Mouse (Mus musculus) retina, embryonic 14.5 days (tissue): ENCODE measurements at regions not wholly inside any gene's neighbourhood (a gene's known extent, or its start where the extent isn't known, plus 50 kb on each side); places are given as distances from the start of the nearest gene placed in this dataset.

Experiments used
- DNase-seq: peaks from one replicate; pipeline ENCODE4 v3.0.0-alpha.2; 2015; ENCODE audit warnings: low spot score

- DNase-seq = no peak
These were observed 114.4 kb downstream of the H2afy start for GRCm38 (mm10) chr13:56021716-56022115.

DNA sequence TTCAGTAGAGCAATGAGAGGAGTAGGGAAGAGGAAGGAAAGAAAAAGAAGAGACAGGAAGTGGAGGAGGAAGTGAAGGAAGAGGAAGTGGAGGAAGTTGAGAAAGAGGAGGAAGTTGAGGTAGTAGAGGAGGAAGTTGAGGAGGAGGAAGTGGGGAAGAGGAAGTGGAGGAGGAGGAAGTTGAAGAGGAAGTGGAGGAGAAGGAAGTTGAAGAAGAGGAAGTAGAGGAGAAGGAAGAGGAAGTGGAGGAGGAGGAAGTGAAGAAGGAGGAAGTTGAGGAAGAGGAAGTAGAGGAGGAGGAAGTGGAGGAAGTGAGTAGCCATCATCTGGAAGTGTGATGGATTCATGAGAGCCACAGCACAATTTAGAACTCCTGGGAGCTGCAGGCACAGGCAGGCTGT, 122.2 kb downstream of the H2afy start:
- DNase-seq = no peak

DNA sequence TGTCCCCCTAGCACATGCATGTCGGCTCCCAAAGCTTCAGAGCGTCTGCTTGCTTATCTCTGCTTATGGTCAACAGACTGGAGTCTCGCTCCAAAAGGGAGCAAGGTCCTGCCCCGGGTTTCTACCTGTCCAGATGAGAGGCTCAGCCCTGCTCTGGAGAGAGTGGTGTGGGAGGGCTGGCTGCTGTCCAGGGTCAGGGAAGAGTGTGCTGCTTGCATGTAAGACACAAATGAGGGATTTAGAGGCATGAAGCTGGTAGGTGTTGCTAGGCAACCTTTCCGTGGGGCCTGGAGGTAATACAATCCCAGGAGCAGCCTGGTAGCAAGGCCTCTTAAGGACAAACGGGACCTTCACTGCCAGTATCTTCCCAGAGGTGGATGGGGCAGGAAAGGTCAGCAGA, 125.7 kb downstream of the H2afy start:
- DNase-seq = peak; percentile 33

DNA sequence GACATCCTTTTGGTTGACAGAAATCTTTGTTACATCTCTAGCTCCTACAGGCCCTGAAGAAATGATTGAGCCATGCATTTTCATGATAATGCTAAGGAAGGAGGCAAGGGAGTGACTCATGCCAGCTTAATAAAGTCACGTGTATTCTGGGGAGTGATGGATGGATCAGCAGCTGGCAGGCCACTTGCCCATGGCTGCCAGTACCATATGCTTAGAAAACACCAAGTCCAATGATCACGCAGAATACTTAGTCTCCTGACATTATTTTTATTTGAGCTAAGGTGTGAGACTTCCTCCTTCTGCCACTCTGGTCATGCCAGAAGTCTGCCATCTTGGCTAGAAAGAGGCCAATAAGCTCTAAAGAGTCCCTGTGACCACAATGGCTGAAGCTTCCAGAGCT, 129.3 kb downstream of the H2afy start:
- DNase-seq = no peak

- no peak for DNase-seq
These were observed 130.4 kb downstream of the H2afy start for GRCm38 (mm10) chr13:56005746-56006145.

GRCm38 (mm10) chr13:56003724-56004393, 132.3 kb downstream of the H2afy start:
- no peak for DNase-seq

GRCm38 (mm10) chr13:55995255-55995654, 140.9 kb downstream of the H2afy start:
- DNase-seq = no peak

GRCm38 (mm10) chr13:55994460-55994859, 141.7 kb downstream of the H2afy start:
- DNase-seq = no peak

- DNase-seq = no peak
These were observed 143.5 kb downstream of the H2afy start for GRCm38 (mm10) chr13:55992699-55993098.

GRCm38 (mm10) chr13:55991216-55991615, 144.9 kb downstream of the H2afy start:
- DNase-seq = no peak

DNA sequence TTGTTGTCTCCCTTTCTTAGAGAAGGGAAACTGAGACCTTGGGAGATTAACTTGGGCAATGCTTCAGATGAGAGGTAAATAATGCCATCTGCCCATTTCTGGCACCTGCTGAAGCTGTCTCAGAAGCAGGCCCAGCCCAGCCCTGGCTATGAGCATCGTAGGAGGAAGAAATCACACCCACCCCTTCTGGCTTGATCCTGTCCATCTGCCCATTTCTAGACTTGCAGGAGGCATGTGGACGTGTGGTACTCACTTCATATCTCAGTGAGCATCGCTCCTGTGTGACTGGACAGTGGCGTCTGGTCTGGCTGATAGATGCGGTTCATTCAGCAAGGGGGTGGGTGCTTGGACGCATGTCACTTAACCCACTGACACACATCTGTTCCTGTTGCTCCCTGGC, 146.0 kb downstream of the H2afy start:
- DNase-seq = no peak

- DNase-seq = no peak
These were observed 146.8 kb downstream of the H2afy start for GRCm38 (mm10) chr13:55989401-55989800.

DNA sequence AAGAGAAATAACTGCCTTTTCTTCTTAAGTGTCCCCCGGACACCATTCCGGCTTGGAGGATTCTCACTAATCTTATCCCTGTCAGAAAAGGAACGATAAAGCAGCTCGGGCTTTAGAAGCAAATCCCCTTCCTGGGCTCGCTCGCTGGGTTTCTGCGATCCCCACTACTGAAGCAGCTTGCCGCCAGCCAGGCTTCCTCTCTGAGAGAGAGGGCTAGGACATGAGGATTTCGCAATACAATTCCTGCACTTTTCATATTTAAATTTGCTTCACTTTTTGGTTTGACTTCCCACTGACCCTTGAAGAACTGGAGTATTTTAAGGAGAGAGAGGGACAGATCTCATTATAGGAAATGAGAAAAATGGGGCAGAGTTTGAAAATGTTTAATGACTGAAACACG, 149.4 kb upstream of the Pitx1 start:
- DNase-seq = no peak

DNA sequence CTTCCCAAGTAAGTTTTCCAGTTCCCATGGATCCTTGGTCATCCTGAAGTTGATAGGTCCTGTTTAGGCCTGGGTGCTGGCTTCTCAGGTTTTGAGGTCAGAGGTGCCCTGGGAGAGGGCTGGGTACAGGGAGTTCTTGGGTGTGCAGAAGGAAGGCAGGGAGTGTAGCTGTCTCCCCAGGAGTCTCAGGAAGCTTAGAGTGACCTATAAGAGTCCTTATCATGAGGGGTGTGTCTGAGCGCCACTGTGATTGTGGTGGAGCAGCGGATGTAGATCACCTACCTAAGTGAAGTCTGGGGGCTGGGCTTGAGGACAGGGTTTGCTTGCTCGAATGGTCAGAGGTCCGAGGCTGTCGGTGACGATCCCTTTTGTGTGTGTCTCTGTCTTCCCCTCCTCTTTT, 148.8 kb upstream of the Pitx1 start:
- DNase-seq = no peak

DNA sequence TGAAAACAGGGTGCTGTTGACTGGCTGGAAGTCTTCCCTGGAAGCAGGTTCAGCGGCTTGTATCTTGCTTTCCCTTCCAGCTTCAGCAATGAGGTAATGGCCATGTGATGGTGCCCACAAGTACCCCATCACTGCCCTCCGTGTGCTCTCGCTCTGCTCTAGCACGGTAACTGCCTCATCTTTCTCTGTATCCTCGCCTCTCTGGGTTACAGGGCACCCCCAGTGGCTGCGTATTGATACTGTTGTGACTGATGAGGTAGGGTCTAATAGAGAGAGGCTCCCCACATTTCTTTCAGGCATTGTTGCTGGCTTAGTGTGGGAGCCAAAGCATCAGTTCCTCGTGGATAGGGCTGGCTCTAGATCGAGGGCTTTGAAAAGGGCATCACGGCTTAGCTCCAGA, 147.9 kb upstream of the Pitx1 start:
- DNase-seq = peak; percentile 14

- DNase-seq = peak; percentile 17
These were observed 145.0 kb upstream of the Pitx1 start for GRCm38 (mm10) chr13:55981041-55981440.

- no peak for DNase-seq
These were observed 141.9 kb upstream of the Pitx1 start for GRCm38 (mm10) chr13:55977902-55978301.

- no peak for DNase-seq
These were observed 141.0 kb upstream of the Pitx1 start for GRCm38 (mm10) chr13:55976911-55977381.

DNA sequence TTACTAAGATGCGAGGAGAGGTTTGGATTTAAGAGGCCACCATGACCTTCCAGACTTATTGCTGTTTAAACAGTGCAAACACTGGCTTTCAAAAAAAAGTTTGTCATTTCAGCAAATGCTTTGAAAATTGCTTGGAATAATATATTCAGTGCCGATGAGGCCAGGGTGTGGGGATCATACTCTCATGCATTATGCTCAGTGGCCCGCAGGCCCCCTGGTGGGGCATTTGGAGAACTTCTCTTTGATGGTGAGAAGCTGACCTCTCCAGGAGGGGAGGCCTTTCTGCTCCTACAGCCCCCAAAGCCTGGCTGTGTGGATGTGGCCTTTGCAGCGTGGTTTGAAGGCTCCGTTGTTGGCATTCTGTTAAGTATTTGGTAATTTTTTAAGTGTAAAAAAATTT, 138.1 kb upstream of the Pitx1 start:
- DNase-seq = peak; percentile 68

DNA sequence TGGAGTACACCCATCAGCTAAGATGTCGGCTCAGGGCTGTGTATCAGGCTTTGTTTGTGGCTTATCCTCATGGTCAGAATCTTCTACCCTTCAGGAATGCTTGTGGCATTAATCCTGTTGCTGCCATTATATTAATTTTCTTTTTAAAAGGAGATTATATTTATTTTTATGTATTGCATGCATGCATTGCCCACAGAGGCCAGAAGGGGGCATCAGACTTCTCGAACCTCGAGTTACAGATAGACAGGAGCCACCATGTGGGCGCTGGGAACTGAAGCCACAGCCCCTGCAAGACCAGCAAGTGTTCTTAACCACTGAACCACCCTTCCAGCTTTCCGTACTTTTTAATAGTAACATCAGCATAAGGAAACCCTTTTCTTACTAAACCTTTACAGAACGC, 134.7 kb upstream of the Pitx1 start:
- no peak for DNase-seq

GRCm38 (mm10) chr13:55969473-55969872, 133.5 kb upstream of the Pitx1 start:
- DNase-seq = no peak

GRCm38 (mm10) chr13:55967151-55967550, 131.2 kb upstream of the Pitx1 start:
- DNase-seq = no peak

DNA sequence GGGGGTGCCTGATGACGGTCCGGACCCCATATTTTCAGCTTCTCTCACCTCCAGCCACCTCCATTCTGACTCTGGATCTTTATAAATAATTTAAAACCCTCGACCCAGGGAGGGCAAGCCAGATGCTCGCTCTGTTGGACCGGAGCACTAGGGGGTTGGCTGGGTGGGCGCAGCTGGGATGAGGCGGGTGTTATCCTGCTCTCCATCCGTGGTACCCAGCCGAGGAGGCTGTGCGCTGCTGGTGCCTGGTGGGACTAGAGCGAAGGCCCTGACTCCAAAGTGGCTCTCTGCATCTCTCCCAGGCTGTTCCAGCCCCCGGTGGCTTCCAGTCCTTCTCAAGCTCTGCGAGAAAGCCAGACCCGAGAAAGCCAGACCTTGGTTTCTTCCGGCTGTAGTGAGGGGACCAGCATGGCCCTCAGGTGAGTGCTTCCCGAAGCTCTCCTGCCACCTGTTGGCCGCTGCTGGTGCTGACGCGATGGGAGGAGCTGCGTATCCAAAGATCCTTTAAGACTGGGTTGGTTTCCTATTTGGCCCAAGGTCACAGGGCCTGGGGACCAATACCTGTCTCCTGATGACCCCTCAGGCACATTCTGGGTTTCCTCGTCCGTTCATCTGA, 127.1 kb upstream of the Pitx1 start:
- DNase-seq = peak; percentile 87
